In the genomic region with DNA sequence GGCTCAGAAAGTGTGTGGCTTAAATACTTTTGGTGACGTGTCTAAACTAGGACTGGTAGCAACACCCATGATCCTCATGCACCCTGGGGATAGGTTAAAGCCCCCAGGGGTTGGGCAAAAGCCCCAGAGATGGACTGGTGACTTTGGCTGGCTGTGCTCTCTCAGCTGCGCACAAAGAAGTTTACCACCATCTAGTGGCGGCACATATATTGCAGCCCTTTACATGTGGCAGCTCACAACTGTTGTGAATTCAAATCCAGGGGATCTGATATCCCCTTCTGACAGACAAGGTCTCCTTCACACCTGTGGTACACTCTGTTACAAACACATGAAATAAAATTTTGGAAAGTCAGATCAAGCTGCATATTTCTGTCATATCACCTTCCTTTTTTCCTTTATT, we compare ENCODE assay signal across 38 mouse cellular contexts. TPM values are rescaled to one million over a fixed set of nuclear protein-coding genes. Genes with fewer than 3 reads are reported as not detected.
"Had no signal": no experiment of that assay in that cellular context is flagged by ENCODE, and none has a peak within 500 bp of the region (broad histone marks: within the 10 kb centered on the region; RNA-seq: fewer than 3 reads in every experiment).

No protein-coding gene starts in this region.

RNA-seq across cellular contexts. Expression of a gene that starts 19.2 kb away (rescaled TPM):
- total RNA-seq: gastrocnemius, adult 18-20 months; gastrocnemius, adult 8-10 months; gastrocnemius, postnatal 14 days; gastrocnemius, postnatal 36 days; heart, adult 18-20 months; heart, adult 8-10 months; heart, postnatal 10 days; heart, postnatal 25 days; heart, postnatal 4 days; hindbrain, postnatal 0 days; layer of hippocampus, adult 18-20 months; layer of hippocampus, adult 8-10 months; layer of hippocampus, postnatal 14 days; layer of hippocampus, postnatal 36 days; left cerebral cortex, adult 18-20 months; left cerebral cortex, adult 8-10 months; left cerebral cortex, postnatal 10 days; left cerebral cortex, postnatal 25 days; left cerebral cortex, postnatal 4 days; liver, adult 2 months had no signal
- polyA plus RNA-seq: gonadal fat pad, adult 2 months; heart, embryonic 10.5 days; heart, embryonic 12.5 days; heart, embryonic 14.5 days; heart, embryonic 16.5 days; hindbrain, embryonic 11.5 days; hindbrain, embryonic 13.5 days; hindbrain, embryonic 15.5 days; hindbrain, postnatal 0 days; intestine, embryonic 14.5 days; intestine, embryonic 16.5 days; kidney, adult 2 months; kidney, embryonic 15.5 days; kidney, postnatal 0 days; large intestine, adult 2 months; limb, embryonic 11.5 days; limb, embryonic 13.5 days; limb, embryonic 15.5 days; liver, adult 2 months; liver, embryonic 12.5 days had no signal

RNA-seq across cellular contexts. Expression of a gene that starts 37.2 kb away (rescaled TPM):
- total RNA-seq: gastrocnemius, adult 18-20 months; gastrocnemius, adult 8-10 months; gastrocnemius, postnatal 14 days; gastrocnemius, postnatal 36 days; heart, adult 18-20 months; heart, adult 8-10 months; heart, postnatal 10 days; heart, postnatal 25 days; heart, postnatal 4 days; hindbrain, postnatal 0 days; layer of hippocampus, adult 18-20 months; layer of hippocampus, adult 8-10 months; layer of hippocampus, postnatal 14 days; layer of hippocampus, postnatal 36 days; left cerebral cortex, adult 18-20 months; left cerebral cortex, adult 8-10 months; left cerebral cortex, postnatal 10 days; left cerebral cortex, postnatal 25 days; left cerebral cortex, postnatal 4 days; liver, adult 2 months had no signal
- polyA plus RNA-seq: gonadal fat pad, adult 2 months; heart, embryonic 10.5 days; heart, embryonic 12.5 days; heart, embryonic 14.5 days; heart, embryonic 16.5 days; hindbrain, embryonic 11.5 days; hindbrain, embryonic 13.5 days; hindbrain, embryonic 15.5 days; hindbrain, postnatal 0 days; intestine, embryonic 14.5 days; intestine, embryonic 16.5 days; kidney, adult 2 months; kidney, embryonic 15.5 days; kidney, postnatal 0 days; large intestine, adult 2 months; limb, embryonic 11.5 days; limb, embryonic 13.5 days; limb, embryonic 15.5 days; liver, adult 2 months; liver, embryonic 12.5 days had no signal
